Mouse (Mus musculus) layer of hippocampus, adult 2 months (tissue): ENCODE results near the gene 1500009C09Rik. TPM values are rescaled to one million over a fixed set of nuclear protein-coding genes. Genes with fewer than 3 reads are reported as not detected.
A peak's percentile ranks its signal among the peaks of the same experiment; 100 is the strongest.

Experiments
- DNase-seq, 2 experiments: peaks; one replicate each; pipeline ENCODE4 v3.0.0; 2022; ENCODE audit warnings: low spot score in 2 of 2
- H3K27ac ChIP-seq: fragments of 200-600 bp; 2 replicates; pipeline ENCODE4 v1.8.1; 2022
- H3K4me3 ChIP-seq: fragments of 200-600 bp; 2 replicates; pipeline ENCODE4 v1.8.1; 2022; ENCODE audit warnings: mild to moderate bottlenecking
- CTCF ChIP-seq: fragments of 200-600 bp; conservative IDR thresholded peaks from 2 replicates; pipeline ENCODE4 v1.8.1; 2022; ENCODE audit warnings: antibody characterized with exemption, mild to moderate bottlenecking, moderate library complexity
- long read RNA-seq, 2 experiments: library from polyadenylated mRNA; stranded (forward); transcript quantifications; one replicate each; pipeline ENCODE4 v2.0.0; 2021; ENCODE audit warnings: borderline mapping rate in 2 of 2
- total RNA-seq, 2 experiments: library from RNA; stranded (reverse); gene quantifications; 2 replicates each; pipeline ENCODE4 v1.2.3; 2021

Gene 1500009C09Rik
- total RNA-seq: 100 to 1,000 TPM; 105 to 108 TPM
- long read RNA-seq, experiment 1, transcript 1500009C09Rik-202 (2 exons, 1,552 nt): major isoform, 7 of 19 reads
- long read RNA-seq, experiment 1, partial matches to known transcripts: 12 of 19 reads
- long read RNA-seq, experiment 1, other reads (novel, unspliced or antisense): 0 of 19 reads
- long read RNA-seq, experiment 2, partial matches to known transcripts: 0 of 9 reads
- long read RNA-seq, experiment 2, other reads (novel, unspliced or antisense): 5 of 9 reads

GRCm38 (mm10) chr15:82252097-82252496 is at the start of gene 1500009C09Rik:
1500009C09Rik (plus strand) TSS chr15:82252397.
- TF ChIP-seq CTCF: no peak
- no peak for DNase-seq

GRCm38 (mm10) chr15:82203090-82203489 is 49.1 kb upstream of the 1500009C09Rik start:
- no peak for TF ChIP-seq CTCF
- no peak for DNase-seq
- no peak overlapping the region for H3K27ac ChIP-seq
- H3K4me3 ChIP-seq: no peak overlapping the region

More at GRCm38 (mm10) chr15:82252097-82252496, at the start of gene 1500009C09Rik:
- Histone ChIP-seq H3K27ac (no peak within 1 kb of the TSS), H3K4me3 (no peak within 1 kb of the TSS)

DNA sequence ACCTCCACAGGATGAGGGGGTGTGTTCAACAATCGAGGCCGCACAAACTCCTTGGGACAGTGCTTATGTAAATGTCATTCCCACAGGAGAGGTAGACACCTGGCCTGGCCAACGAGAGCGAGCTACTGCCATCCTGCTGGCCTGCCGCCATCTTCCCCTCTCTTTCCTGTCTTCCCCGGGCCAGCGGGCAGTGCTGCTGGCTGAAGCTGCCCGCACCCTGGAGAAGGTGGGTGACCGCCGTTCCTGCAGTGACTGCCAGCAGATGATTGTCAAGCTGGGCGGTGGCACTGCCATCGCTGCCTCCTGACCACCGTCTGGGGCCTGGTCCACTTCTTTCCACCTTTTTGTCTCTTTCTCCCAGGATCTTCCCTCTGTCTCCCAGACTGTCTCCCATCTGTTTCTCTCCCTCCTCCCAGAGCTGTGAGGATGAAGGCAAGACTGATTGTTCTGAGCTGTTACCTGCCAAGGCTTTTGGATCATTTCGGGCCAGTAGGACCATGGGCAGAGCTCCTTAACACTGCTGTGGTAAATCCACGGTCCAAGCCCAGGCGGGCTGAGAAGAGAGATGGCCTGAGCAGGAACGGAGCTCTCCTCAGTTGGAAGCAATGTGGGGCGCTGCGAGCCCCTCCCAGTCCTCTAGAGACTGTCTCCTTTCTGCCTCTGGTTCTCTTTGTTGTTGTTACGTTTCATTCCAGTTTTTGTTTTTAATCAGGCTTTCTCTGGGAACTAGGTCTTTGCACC is 48.4 kb upstream of the 1500009C09Rik start:
- no peak overlapping the region for H3K4me3 ChIP-seq
- no peak for DNase-seq
- no peak for TF ChIP-seq CTCF
- peak overlapping the region; percentile 66 for H3K27ac ChIP-seq

GRCm38 (mm10) chr15:82204680-82205371 is 47.4 kb upstream of the 1500009C09Rik start:
- Histone ChIP-seq H3K27ac (peak overlapping the region; percentile 66; the same call in 1 of the 2 replicates), H3K4me3 (no peak overlapping the region)
- no peak for TF ChIP-seq CTCF
- DNase-seq: no peak

DNA sequence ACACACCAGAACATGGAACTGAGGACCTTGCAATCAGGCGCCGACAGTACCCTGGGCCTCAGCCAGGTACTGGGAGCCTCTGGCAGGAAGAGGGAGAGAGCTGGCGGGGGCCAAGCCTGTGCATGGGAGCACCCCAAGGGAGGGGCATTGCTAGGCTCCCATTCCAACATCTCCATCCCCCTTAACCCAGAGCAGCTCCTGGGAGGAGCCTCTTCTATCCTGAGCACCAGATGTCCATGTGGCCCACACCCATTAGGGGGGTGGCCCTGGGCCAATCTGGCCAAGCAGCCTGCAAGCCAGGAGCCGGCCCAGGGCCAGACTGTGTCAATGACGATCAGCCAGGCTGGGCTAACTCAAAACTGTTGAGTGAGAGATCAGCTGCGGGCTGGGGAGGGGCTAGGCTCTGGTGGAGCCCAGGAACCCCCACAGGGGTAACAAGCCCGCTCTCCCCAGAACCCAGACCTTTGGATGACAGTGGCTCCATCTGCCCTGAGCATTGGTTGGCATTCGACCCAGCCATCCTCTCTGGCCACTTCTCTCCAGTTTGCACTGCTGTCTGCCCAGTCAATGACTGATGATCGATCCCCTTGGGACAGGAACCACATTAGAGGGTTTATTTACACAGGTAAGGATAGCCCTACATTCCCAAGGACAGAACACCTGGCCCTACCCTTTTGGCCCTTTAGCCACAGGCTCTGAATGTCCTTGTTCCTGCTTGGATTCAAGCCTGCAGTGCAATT is 45.7 kb upstream of the 1500009C09Rik start:
- Histone ChIP-seq H3K4me3 (no peak overlapping the region), H3K27ac (peak overlapping the region; percentile 48; the same call in 1 of the 2 replicates)
- peak; percentile 46 to 52 for DNase-seq
- no peak for TF ChIP-seq CTCF

GRCm38 (mm10) chr15:82207105-82207459 is 45.1 kb upstream of the 1500009C09Rik start:
- Histone ChIP-seq H3K27ac (no peak overlapping the region), H3K4me3 (no peak overlapping the region)
- no peak for TF ChIP-seq CTCF
- DNase-seq: no peak

DNA sequence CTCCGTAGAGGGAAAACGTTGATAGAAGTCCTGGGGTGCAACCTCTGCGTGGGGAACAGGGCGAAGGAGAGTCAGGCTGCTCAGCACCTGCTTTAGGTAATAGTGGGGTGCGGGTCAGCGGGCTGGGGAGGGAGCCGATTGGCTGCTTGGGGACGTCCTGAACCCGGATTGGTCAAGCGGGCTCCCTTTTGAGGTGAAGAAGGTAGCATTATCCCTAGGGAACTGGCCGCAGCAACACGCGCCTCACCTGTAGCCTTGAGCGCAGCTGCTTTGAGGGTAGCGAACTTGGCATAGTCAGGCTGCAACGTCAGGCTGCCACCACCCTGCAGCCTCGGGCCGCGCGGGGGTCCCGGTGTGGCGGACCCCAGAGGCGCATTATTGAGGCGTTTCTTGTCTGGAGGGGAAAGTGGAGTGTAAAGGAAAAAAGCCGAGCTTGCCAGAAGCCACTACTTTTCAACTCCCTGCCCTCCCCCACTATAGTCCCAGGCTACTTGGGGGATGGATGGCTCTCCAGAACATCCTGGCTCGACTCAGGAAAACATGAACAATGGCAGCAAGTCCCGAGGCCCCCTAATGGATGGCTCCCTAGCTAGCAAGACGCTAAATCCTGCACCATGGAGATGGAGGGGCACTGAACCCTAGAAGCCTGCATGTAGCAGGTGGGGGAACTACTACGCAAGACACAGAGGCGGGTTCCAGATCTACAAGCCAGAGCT is 44.5 kb upstream of the 1500009C09Rik start:
- no peak for TF ChIP-seq CTCF

GRCm38 (mm10) chr15:82208307-82208706 is 43.9 kb upstream of the 1500009C09Rik start:
- DNase-seq: no peak
- TF ChIP-seq CTCF: no peak
- H3K27ac ChIP-seq: no peak overlapping the region
- no peak overlapping the region for H3K4me3 ChIP-seq

More for the DNA sequence above, 44.5 kb upstream of the 1500009C09Rik start:
- Histone ChIP-seq H3K27ac (no peak overlapping the region), H3K4me3 (no peak overlapping the region)
- DNase-seq: no peak

- Histone ChIP-seq H3K27ac (no peak overlapping the region), H3K4me3 (no peak overlapping the region)
- DNase-seq: no peak
- no peak for TF ChIP-seq CTCF
These were observed 42.7 kb upstream of the 1500009C09Rik start for GRCm38 (mm10) chr15:82209295-82210050.

- Histone ChIP-seq H3K4me3 (no peak overlapping the region), H3K27ac (no peak overlapping the region)
- no peak for DNase-seq
These were observed 41.4 kb upstream of the 1500009C09Rik start for GRCm38 (mm10) chr15:82210801-82211200.

DNA sequence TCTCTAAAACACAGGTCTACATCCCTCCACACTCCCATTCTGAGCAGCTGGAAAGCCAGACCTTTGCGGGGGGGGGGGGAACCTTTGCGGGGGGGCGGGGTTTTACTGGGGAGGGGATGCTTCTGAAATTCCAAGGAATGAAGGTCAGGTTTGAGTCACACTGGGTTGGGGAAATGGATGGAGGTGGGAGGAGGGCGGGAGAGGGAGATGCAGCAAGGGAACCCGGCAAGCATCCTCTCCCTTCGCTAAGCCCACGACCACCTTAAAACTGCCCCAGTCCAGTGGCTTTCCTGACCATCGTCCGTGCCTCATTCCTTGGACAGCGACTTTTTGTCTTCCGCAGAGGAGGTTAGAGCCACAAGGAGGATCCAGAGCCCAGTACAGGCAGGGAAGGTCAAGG is 40.9 kb upstream of the 1500009C09Rik start:
- TF ChIP-seq CTCF: no peak
- DNase-seq: no peak
- H3K4me3 ChIP-seq: no peak overlapping the region; the same call in 1 of the 2 replicates
- no peak overlapping the region for H3K27ac ChIP-seq

More at GRCm38 (mm10) chr15:82210801-82211200, 41.4 kb upstream of the 1500009C09Rik start:
- no peak for TF ChIP-seq CTCF
